Mouse (Mus musculus) thymus, adult 18-20 months (tissue): Measurements from ENCODE around the gene Ccr3.
"Not testable (repeated sequence)": the region's sequence is repeated elsewhere in the genome, so short reads cannot be mapped to it uniquely, and the experiment has no call there.

Experiments
- DNase-seq, 2 experiments: peaks; one replicate each; pipeline ENCODE4 v3.0.0; 2022; ENCODE audit warnings: mixed read lengths in 2 of 2

The Ccr3 gene

GRCm38 (mm10) chr9:124056158-124056709 lies 34.5 kb downstream of the Ccr3 start:
- no peak for DNase-seq

- DNase-seq = no peak
These were observed 38.0 kb downstream of the Ccr3 start for GRCm38 (mm10) chr9:124059660-124060352.

GRCm38 (mm10) chr9:124061474-124062432 lies 40.0 kb downstream of the Ccr3 start:
- not testable (repeated sequence) for DNase-seq

- DNase-seq = no peak
These were observed 44.9 kb downstream of the Ccr3 start for GRCm38 (mm10) chr9:124066572-124067103.

- DNase-seq = no peak
These were observed 46.6 kb downstream of the Ccr3 start for GRCm38 (mm10) chr9:124068098-124069058.

GRCm38 (mm10) chr9:124071506-124071905 lies 49.7 kb downstream of the Ccr3 start:
- DNase-seq = no peak

- no peak for DNase-seq
These were observed 58.0 kb downstream of the Ccr3 start for GRCm38 (mm10) chr9:124079803-124080202.

- DNase-seq = not testable (repeated sequence)
These were observed 58.7 kb downstream of the Ccr3 start for GRCm38 (mm10) chr9:124080471-124080870.
